Mouse (Mus musculus) embryonic facial prominence, embryonic 13.5 days (tissue): ENCODE measurements around the gene Spsb1. TPM values are rescaled to one million over a fixed set of nuclear protein-coding genes. Genes with fewer than 3 reads are reported as not detected.
A peak's percentile ranks its signal among the peaks of the same experiment; 100 is the strongest.

ENCODE experiments used
- ATAC-seq: fragments of 200-750 bp; cut with Nextera tagmentation; 2 replicates; pipeline ENCODE4 v1.8.0; 2017; ENCODE audit warnings: low read depth; ENCODE audit not compliant: insufficient number of reproducible peaks, insufficient read depth, low FRiP score, low TSS enrichment
- H3K27ac ChIP-seq: fragments of 300-500 bp; sonication (generic); 2 replicates; pipeline ENCODE4 v1.5.1; 2015; ENCODE audit warnings: moderate library complexity, mild to moderate bottlenecking, inconsistent platforms
- H3K27me3 ChIP-seq: fragments of 300-500 bp; sonication (generic); 2 replicates; pipeline ENCODE4 v1.6.1; 2015; ENCODE audit warnings: mild to moderate bottlenecking, inconsistent platforms
- H3K36me3 ChIP-seq: fragments of 300-500 bp; sonication (generic); 2 replicates; pipeline ENCODE4 v1.6.1; 2015; ENCODE audit warnings: mild to moderate bottlenecking, inconsistent platforms
- H3K4me1 ChIP-seq: fragments of 300-500 bp; sonication (generic); 2 replicates; pipeline ENCODE4 v1.6.1; 2015; ENCODE audit warnings: inconsistent platforms
- H3K4me2 ChIP-seq: fragments of 300-500 bp; sonication (generic); 2 replicates; pipeline ENCODE4 v1.6.1; 2015; ENCODE audit warnings: moderate library complexity, mild to moderate bottlenecking, inconsistent platforms
- H3K4me3 ChIP-seq: fragments of 300-500 bp; sonication (generic); 2 replicates; pipeline ENCODE4 v1.5.1; 2015; ENCODE audit warnings: mild to moderate bottlenecking, inconsistent platforms
- H3K9ac ChIP-seq: fragments of 300-500 bp; sonication (generic); 2 replicates; pipeline ENCODE4 v1.6.1; 2015; ENCODE audit warnings: mild to moderate bottlenecking, inconsistent platforms
- H3K9me3 ChIP-seq: fragments of 300-500 bp; sonication (generic); 2 replicates; pipeline ENCODE4 v1.6.1; 2016; ENCODE audit warnings: inconsistent platforms
- WGBS: fragments of 180-500 bp; shearing (Covaris S2); methylation state at CpG from one replicate; pipeline ENCODE4 v1.1.7; 2015; ENCODE audit warnings: mixed read lengths; 5-methylcytosine and 5-hydroxymethylcytosine counted together
- polyA plus RNA-seq: library from polyadenylated mRNA; unstranded; fragments of >200 nt; fragmentation: Nextera tagmentation; extraction: Ambion mirVana; gene quantifications from 2 replicates; pipeline ENCODE4 v1.2.1, GENCODE M21; 2015

Gene Spsb1
- polyA plus RNA-seq, 1 experiment from 2014 or later = 12.2 TPM

DNA sequence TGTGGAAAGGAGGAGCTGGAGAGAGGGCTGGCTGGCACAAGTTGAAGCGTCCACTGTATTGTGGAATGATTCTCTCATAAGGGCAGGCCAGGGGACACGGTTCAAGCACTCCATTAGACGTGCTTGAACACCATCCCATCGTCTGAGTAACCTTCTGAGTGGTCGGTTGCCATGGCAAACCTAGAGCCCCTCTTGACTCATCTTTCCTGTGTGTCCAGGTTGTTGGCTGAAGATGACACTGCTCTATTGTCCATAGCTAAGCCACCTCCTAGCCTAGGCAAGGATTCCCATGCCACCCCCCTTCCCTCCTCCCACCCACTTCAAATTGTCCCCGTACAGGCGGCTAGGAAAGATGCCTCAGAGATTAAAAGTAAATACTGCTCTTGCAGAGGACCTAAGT, 45.9 kb downstream of the Spsb1 start:
- Histone ChIP-seq H3K4me3 (no peak overlapping the region), H3K27ac (no peak overlapping the region), H3K9me3 (no peaks in the 10 kb centered on the region), H3K27me3 (no peaks in the 10 kb centered on the region), H3K36me3 (peaks cover 22% of the 10 kb centered on the region), H3K4me2 (no peak overlapping the region), H3K9ac (no peak overlapping the region), H3K4me1 (peaks cover 44% of the 10 kb centered on the region)
- ATAC-seq = no peak
- 71% methylated on average over 7 of the region's 7 CpGs for WGBS

- H3K27ac ChIP-seq = no peak overlapping the region
- 74% methylated on average over 7 of the region's 7 CpGs for WGBS
- H3K36me3 ChIP-seq = peaks cover 24% of the 10 kb centered on the region
- no peaks in the 10 kb centered on the region for H3K9me3 ChIP-seq
- H3K4me3 ChIP-seq = no peak overlapping the region
- H3K9ac ChIP-seq = no peak overlapping the region
- peaks cover 38% of the 10 kb centered on the region for H3K4me1 ChIP-seq
- no peak overlapping the region for H3K4me2 ChIP-seq
- ATAC-seq = no peak
- H3K27me3 ChIP-seq = no peaks in the 10 kb centered on the region
These were observed 47.2 kb downstream of the Spsb1 start for GRCm38 (mm10) chr4:149907656-149908055.

DNA sequence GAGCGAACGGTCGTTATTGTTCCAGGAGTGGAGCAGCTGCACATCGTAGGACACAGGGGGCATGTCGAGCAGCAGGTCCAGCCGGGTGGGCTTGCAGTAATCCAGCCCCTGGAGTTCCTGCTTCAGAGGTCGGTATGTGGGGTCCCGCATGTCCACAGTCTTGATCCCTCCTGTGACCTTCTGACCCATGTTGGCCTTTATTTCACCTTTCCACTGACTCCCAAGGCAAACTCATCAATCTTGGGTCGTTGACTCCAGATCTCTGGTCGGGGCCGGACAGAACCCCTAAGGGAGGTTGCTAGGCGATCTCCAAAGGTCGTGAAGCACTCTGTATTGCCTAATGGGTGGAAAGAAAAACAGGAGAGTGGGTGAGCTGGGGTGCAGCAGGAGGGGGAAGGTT, 47.9 kb downstream of the Spsb1 start:
- Histone ChIP-seq H3K4me2 (no peak overlapping the region), H3K36me3 (peaks cover 24% of the 10 kb centered on the region), H3K4me3 (no peak overlapping the region), H3K27ac (no peak overlapping the region), H3K9me3 (no peaks in the 10 kb centered on the region), H3K27me3 (no peaks in the 10 kb centered on the region), H3K9ac (no peak overlapping the region), H3K4me1 (peaks cover 31% of the 10 kb centered on the region)
- 60% methylated on average over 13 of the region's 13 CpGs for WGBS
- no peak for ATAC-seq

DNA sequence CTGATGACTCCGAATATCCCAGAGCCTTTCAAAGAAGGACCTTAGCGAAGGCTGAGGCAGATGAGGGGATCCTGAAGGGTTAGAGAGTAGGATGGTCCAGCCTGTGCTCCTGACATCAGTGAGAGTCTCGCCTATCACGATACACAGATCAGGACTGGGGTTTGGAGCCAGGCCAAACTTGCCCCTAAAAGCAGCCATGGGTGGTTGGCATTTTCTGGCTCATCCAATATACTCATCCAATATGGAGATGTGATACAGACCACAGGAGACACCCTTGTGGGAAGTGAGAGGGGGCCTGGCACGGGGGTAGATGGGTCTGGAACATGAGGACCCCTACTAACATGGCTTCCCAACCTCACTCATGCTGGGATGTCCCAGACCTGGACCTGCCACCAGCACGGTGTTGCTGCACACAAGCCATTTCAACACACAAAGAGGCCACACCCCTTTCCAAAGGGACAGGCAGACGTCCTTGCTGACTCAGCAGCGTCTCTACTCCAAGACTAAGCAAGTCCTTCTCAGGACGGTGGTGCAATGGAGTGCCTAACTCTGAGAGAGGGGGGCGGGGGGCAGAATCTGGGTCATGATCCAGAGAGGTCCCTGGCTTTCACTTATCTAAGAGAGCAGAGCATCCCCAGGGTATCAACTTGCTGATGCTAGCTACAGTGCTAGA, 49.4 kb downstream of the Spsb1 start:
- ATAC-seq = no peak
- Histone ChIP-seq H3K4me3 (no peak overlapping the region), H3K27me3 (no peaks in the 10 kb centered on the region), H3K4me2 (no peak overlapping the region), H3K36me3 (peaks cover 24% of the 10 kb centered on the region), H3K9ac (no peak overlapping the region), H3K27ac (no peak overlapping the region), H3K9me3 (no peaks in the 10 kb centered on the region), H3K4me1 (peaks cover 35% of the 10 kb centered on the region)
- WGBS = 87% methylated on average over 10 of the region's 10 CpGs

- peaks cover 28% of the 10 kb centered on the region for H3K36me3 ChIP-seq
- H3K27ac ChIP-seq = no peak overlapping the region
These were observed 51.8 kb downstream of the Spsb1 start for GRCm38 (mm10) chr4:149903026-149903425.

DNA sequence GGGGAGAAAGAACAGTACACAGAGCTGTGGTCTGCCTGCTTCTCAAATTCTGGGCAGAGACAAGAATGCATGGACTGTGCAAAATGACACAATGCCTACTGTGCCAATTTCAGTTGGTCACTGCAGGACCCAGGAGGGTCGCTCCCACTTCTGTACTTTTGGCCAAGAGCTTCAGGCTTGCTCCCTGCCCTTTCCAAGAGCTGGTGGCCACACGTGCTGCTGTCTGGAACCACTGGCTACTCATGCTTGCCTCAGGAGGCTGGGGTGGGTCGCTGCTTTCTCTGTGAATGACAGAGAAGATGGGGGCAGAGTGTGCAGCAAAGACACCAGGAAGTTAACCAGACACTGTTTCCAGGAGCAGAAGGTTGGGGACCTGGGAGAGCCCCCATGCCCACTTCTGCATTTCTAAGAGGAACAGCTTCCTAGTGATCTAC, 53.5 kb downstream of the Spsb1 start:
- H3K27me3 ChIP-seq = no peaks in the 10 kb centered on the region
- H3K4me1 ChIP-seq = peaks cover 25% of the 10 kb centered on the region
- H3K36me3 ChIP-seq = peaks cover 35% of the 10 kb centered on the region
- H3K9ac ChIP-seq = no peak overlapping the region
- no peaks in the 10 kb centered on the region for H3K9me3 ChIP-seq
- WGBS = 68% methylated on average over 3 of the region's 3 CpGs
- H3K4me2 ChIP-seq = no peak overlapping the region
- H3K4me3 ChIP-seq = no peak overlapping the region
- peak overlapping the region; percentile 44; the same call in 1 of the 2 replicates for H3K27ac ChIP-seq
- no peak for ATAC-seq

More at GRCm38 (mm10) chr4:149903026-149903425, 51.8 kb downstream of the Spsb1 start:
- H3K9me3 ChIP-seq = no peaks in the 10 kb centered on the region
- no peak overlapping the region for H3K4me2 ChIP-seq
- H3K4me3 ChIP-seq = no peak overlapping the region
- H3K27me3 ChIP-seq = no peaks in the 10 kb centered on the region
- H3K4me1 ChIP-seq = peaks cover 30% of the 10 kb centered on the region
- ATAC-seq = no peak
- H3K9ac ChIP-seq = no peak overlapping the region
- 50% methylated on average over 5 of the region's 5 CpGs for WGBS

DNA sequence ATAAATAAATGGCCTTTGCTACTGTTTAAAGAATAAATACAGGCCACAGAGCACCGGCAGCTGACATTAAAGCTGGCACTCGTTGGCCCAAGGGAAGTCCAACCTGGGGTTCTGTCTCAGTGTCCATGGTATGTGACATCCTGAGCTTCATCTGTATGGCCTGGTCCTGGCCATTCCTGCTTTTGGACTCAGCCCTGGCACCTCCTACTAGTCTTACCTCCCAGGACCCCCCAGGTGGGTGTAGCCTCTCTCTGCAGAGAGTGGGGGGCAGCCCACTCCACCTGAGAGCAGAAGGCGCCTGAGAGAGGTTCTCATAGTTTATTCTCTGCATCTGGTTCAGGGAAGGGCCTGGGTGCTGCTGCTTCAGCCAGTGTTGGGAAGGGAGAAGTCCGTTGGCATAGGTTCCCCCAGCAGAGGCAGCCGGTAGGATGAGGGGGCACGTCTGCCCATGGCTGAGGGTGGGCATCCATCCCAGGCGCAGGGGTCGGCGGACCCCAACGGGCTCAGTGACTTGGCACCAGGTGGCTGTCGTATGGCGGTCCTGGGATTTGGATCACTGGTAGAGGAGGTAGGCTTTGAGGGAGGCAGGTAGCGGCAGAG, 57.1 kb downstream of the Spsb1 start:
- 91% methylated on average over 13 of the region's 13 CpGs for WGBS
- H3K4me3 ChIP-seq = no peak overlapping the region
- H3K4me1 ChIP-seq = peaks cover 55% of the 10 kb centered on the region
- H3K27ac ChIP-seq = no peak overlapping the region
- H3K9ac ChIP-seq = no peak overlapping the region
- H3K36me3 ChIP-seq = peaks cover 16% of the 10 kb centered on the region
- no peaks in the 10 kb centered on the region for H3K27me3 ChIP-seq
- no peak for ATAC-seq
- no peak overlapping the region for H3K4me2 ChIP-seq
- H3K9me3 ChIP-seq = no peaks in the 10 kb centered on the region

DNA sequence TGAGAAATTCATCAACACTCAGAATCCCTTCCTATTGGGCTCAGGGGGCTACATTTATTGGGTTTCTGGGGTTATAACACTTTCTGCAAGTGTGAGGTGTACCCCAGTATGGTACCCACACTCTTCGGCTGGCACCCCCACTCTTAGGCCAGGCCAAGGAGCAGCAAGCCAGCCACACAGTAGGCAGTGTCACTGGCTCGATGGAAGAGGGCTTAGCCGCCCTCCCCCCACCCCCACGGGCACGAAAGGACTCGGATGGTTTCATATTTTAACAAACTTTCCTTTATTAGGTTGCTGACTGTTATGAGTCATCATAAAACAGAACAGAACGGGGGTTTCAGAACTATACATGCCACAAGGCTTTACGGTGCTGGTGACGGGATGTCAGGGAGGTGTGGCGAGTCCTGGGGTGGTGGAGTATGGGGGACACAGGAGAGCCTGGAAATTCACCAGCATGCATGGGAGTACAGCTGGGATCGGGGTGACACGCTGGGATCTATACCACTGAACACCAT, 58.8 kb downstream of the Spsb1 start:
- Histone ChIP-seq H3K4me3 (no peak overlapping the region), H3K27me3 (no peaks in the 10 kb centered on the region), H3K36me3 (peaks cover 16% of the 10 kb centered on the region), H3K9ac (no peak overlapping the region), H3K4me1 (peaks cover 61% of the 10 kb centered on the region), H3K9me3 (no peaks in the 10 kb centered on the region), H3K4me2 (no peak overlapping the region), H3K27ac (no peak overlapping the region)
- ATAC-seq = no peak
- 55% methylated on average over 12 of the region's 12 CpGs for WGBS

DNA sequence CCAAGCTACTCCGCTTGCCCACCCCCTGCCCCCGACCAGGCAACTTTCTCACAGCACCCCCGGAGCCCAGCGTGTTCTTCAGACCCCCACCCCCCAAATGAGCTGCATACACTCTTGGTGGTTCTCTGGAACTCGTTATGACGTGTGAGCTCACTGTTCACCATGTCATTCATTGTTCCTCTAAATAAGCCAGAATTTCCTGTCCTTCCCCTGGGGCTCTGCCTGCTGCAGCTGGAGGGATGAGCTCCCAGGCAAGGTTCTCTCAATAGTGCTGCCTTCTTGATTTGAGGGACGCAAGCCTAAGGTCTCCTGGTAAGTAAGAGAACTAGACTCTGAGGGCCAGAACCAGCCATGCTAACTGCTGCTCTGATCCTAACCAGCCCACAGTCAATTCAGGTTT, 59.6 kb downstream of the Spsb1 start:
- no peaks in the 10 kb centered on the region for H3K9me3 ChIP-seq
- peaks cover 62% of the 10 kb centered on the region for H3K4me1 ChIP-seq
- H3K36me3 ChIP-seq = peaks cover 16% of the 10 kb centered on the region
- no peaks in the 10 kb centered on the region for H3K27me3 ChIP-seq
- H3K9ac ChIP-seq = no peak overlapping the region
- peak overlapping the region; percentile 95 for H3K27ac ChIP-seq
- no peak for ATAC-seq
- H3K4me2 ChIP-seq = no peak overlapping the region
- H3K4me3 ChIP-seq = no peak overlapping the region
- 35% methylated on average over 7 of the region's 7 CpGs for WGBS

DNA sequence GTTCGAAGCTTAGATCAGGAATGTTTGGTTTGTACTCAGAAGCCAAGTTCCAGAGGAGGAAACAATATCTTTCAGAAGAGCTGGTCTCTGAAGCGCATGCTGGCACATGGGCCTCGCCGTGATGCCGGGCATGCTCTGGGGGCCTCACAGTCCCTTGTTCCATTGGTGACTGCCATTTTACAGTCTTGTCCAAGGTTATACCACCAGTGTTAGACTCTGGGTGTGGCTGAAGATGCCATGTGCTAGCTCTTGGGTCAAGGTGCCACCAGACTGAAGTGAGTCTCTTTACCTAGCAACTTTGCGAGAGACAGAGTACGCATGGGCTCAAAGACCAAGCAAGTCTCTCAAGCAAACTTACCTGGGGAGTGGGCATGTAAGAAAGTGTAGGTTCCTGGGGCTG, 60.5 kb downstream of the Spsb1 start:
- Histone ChIP-seq H3K9ac (no peak overlapping the region), H3K36me3 (peaks cover 16% of the 10 kb centered on the region), H3K27me3 (no peaks in the 10 kb centered on the region), H3K27ac (peak overlapping the region; percentile 95), H3K4me2 (0 out of 2 replicates have a peak overlapping the region, but pooled peaks have one; percentile 37), H3K9me3 (no peaks in the 10 kb centered on the region), H3K4me1 (peaks cover 72% of the 10 kb centered on the region), H3K4me3 (no peak overlapping the region)
- 51% methylated on average over 7 of the region's 7 CpGs for WGBS
- ATAC-seq = no peak

- no peak overlapping the region for H3K4me3 ChIP-seq
- peak; percentile 87 for ATAC-seq
- no peaks in the 10 kb centered on the region for H3K9me3 ChIP-seq
- peak overlapping the region; percentile 95 for H3K27ac ChIP-seq
- H3K27me3 ChIP-seq = no peaks in the 10 kb centered on the region
- H3K4me2 ChIP-seq = peak overlapping the region; percentile 37
- H3K36me3 ChIP-seq = peaks cover 13% of the 10 kb centered on the region
- no peak overlapping the region for H3K9ac ChIP-seq
- WGBS = 10% methylated on average over 11 of the region's 11 CpGs
- H3K4me1 ChIP-seq = peaks cover 76% of the 10 kb centered on the region
These were observed 61.2 kb downstream of the Spsb1 start for GRCm38 (mm10) chr4:149893611-149894151.
